Mouse (Mus musculus): ENCODE measurements at regions not wholly inside any gene's neighbourhood (a gene's known extent, or its start where the extent isn't known, plus 50 kb on each side); places are given as distances from the start of the nearest gene placed in this dataset.

DNA sequence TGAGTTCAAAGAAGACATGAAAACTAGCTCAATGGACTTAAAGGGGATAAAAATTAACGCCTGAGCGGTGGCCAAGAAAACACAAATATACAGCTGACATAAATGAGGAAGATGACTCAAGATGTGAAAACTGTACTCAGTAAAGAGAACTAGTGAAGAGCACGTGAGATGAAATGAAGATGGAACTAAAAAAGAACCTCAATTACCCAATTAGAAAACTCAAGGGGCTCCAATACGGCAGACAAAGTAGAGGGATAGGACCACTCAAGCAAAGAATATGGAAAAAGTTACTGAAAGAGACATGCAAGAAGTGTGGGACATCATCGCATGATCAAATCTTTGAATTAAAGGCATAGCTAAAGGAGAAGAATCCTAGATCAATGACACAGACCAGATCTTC, 256.4 kb upstream of the Zfp637 start:
- TF ChIP-seq HCFC1 (IDR thresholded peaks at IDR 0.05; ENCODE audit: low read depth, low read length) (no peak), NELFE (IDR thresholded peaks at IDR 0.05; ENCODE audit: low read depth, low read length) (no peak), ELF1 (IDR thresholded peaks at IDR 0.05; ENCODE audit: low read depth, low read length) (no peak), USF1 (IDR thresholded peaks at IDR 0.05; ENCODE audit: low read depth, low read length) (no peak)
- no peak for DNase-seq (ENCODE audit: low read depth, low spot score)
- no peak overlapping the region for H3K4me3 ChIP-seq (ENCODE audit: control insufficient read depth in 1 of 2, insufficient read depth in 1 of 2, low read depth in 2 of 2, low read length in 2 of 2)
- no peaks in the 10 kb centered on the region for H3K4me1 ChIP-seq (ENCODE audit: control insufficient read depth in 1 of 2, insufficient read depth in 2 of 2, low read length in 2 of 2)
- no peaks in the 10 kb centered on the region for H3K9me3 ChIP-seq (replicated peaks; ENCODE audit: insufficient read depth, low read length)
- H3K36me3 ChIP-seq (ENCODE audit: control insufficient read depth in 1 of 2, insufficient read depth in 2 of 2, low read length in 2 of 2) = no peaks in the 10 kb centered on the region
- H3K79me2 ChIP-seq (ENCODE audit: control insufficient read depth, insufficient read depth, low read length, poor library complexity) = no peaks in the 10 kb centered on the region
- no peaks in the 10 kb centered on the region for H3K27me3 ChIP-seq (ENCODE audit: control insufficient read depth in 1 of 2, insufficient read depth in 2 of 2, low read length in 2 of 2)
- H3K9ac ChIP-seq (ENCODE audit: control insufficient read depth, low read depth, low read length, poor library complexity, severe bottlenecking) = no peak overlapping the region
- H3K27ac ChIP-seq (ENCODE audit: control insufficient read depth, low read depth, low read length) = no peak overlapping the region

DNA sequence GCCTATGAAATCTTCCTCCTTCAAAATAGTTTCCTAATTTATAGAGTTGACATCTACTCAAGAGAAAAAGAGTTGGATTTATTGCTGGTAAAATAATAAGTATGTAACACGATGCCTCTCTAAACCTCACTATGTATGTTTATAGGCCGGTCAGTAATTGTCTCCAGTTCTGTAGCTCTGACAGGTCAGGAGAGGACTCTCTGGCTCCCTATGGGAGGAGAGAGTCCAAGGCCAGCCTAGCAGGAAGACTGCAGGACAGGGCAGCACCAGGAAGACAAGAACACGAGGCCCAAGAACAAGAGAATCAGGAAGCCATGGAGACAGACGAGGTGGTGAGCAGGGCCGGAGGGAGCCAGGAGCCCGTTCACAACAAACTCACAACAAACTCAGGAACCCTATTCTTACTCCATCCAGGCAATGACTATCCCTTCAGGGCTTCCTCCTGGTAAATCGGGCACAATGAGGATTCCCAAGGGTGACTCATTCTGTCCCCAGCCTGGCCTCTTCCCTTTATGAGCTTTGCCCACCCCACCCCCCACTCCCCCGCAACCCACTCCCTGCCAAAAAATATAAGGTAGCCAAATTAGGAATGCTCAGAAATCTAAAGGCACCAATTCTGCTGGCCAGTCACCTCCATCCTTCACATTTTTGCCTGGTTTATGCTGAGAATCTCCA, 244.7 kb upstream of the Zfp637 start:
- DNase-seq (ENCODE audit: low read depth, low spot score) = no peak
- H3K9me3 ChIP-seq (replicated peaks; ENCODE audit: insufficient read depth, low read length) = no peaks in the 10 kb centered on the region
- H3K4me1 ChIP-seq (ENCODE audit: control insufficient read depth in 1 of 2, insufficient read depth in 2 of 2, low read length in 2 of 2) = no peaks in the 10 kb centered on the region
- H3K9ac ChIP-seq (ENCODE audit: control insufficient read depth, low read depth, low read length, poor library complexity, severe bottlenecking) = no peak overlapping the region
- no peaks in the 10 kb centered on the region for H3K27me3 ChIP-seq (ENCODE audit: control insufficient read depth in 1 of 2, insufficient read depth in 2 of 2, low read length in 2 of 2)
- H3K27ac ChIP-seq (ENCODE audit: control insufficient read depth, low read depth, low read length) = no peak overlapping the region
- no peak overlapping the region for H3K4me3 ChIP-seq (ENCODE audit: control insufficient read depth in 1 of 2, insufficient read depth in 1 of 2, low read depth in 2 of 2, low read length in 2 of 2)
- TF ChIP-seq GABPA (IDR thresholded peaks at IDR 0.05; ENCODE audit: low read depth, low read length) = no peak
- no peak for TF ChIP-seq NELFE (IDR thresholded peaks at IDR 0.05; ENCODE audit: low read depth, low read length)
- no peak for TF ChIP-seq ETS1 (IDR thresholded peaks at IDR 0.05; ENCODE audit: low read depth, low read length)
- no peak for TF ChIP-seq ZMIZ1 (IDR thresholded peaks at IDR 0.05; ENCODE audit: low read depth, low read length)
- no peak for TF ChIP-seq NRF1 (IDR thresholded peaks at IDR 0.05; ENCODE audit: insufficient read depth, low read depth, low read length, poor library complexity, severe bottlenecking)
- no peak for TF ChIP-seq SIN3A (IDR thresholded peaks at IDR 0.05; ENCODE audit: low read length)
- no peak for TF ChIP-seq POLR2AphosphoS2 (IDR thresholded peaks at IDR 0.05; ENCODE audit: low read length)
- no peak for TF ChIP-seq USF2 (IDR thresholded peaks at IDR 0.05; ENCODE audit: borderline replicate concordance in 1 of 2, insufficient read depth in 1 of 2, low read depth in 1 of 2, low read length in 2 of 2)
- TF ChIP-seq ZKSCAN1 (IDR thresholded peaks at IDR 0.05; ENCODE audit: low read depth, low read length) = no peak
- no peak for TF ChIP-seq JUND (IDR thresholded peaks at IDR 0.05; ENCODE audit: low read depth, low read length)
- no peak for TF ChIP-seq CTCF (IDR thresholded peaks at IDR 0.05 in 2 of 3, conservative IDR thresholded peaks at IDR 0.05 in 1 of 3; ENCODE audit: control insufficient read depth in 1 of 3, insufficient read depth in 1 of 3, low read depth in 2 of 3, low read length in 3 of 3, poor library complexity in 1 of 3, severe bottlenecking in 1 of 3)
- TF ChIP-seq MYB (IDR thresholded peaks at IDR 0.05; ENCODE audit: low read depth, low read length) = no peak
- no peak for TF ChIP-seq GATA1 (IDR thresholded peaks at IDR 0.05; ENCODE audit: low read depth, low read length)
- TF ChIP-seq ZC3H11A (IDR thresholded peaks at IDR 0.05; ENCODE audit: low read depth, low read length) = no peak
- TF ChIP-seq ELF1 (IDR thresholded peaks at IDR 0.05; ENCODE audit: low read depth, low read length) = no peak
- no peak for TF ChIP-seq POLR2A (IDR thresholded peaks at IDR 0.05; ENCODE audit: control insufficient read depth in 1 of 2, insufficient read depth in 1 of 2, low read depth in 1 of 2, low read length in 2 of 2, poor library complexity in 1 of 2)
- no peak for TF ChIP-seq UBTF (IDR thresholded peaks at IDR 0.05; ENCODE audit: borderline replicate concordance, insufficient read depth, low read depth, low read length)
- TF ChIP-seq RCOR1 (IDR thresholded peaks at IDR 0.05; ENCODE audit: low read depth, low read length) = no peak
- TF ChIP-seq MAX (IDR thresholded peaks at IDR 0.05; ENCODE audit: low read length) = no peak
- no peaks in the 10 kb centered on the region for H3K36me3 ChIP-seq (ENCODE audit: control insufficient read depth in 1 of 2, insufficient read depth in 2 of 2, low read length in 2 of 2)
- H3K79me2 ChIP-seq (ENCODE audit: control insufficient read depth, insufficient read depth, low read length, poor library complexity) = no peaks in the 10 kb centered on the region
